Mouse (Mus musculus) MEL (cell line): ENCODE data around the gene Cytl1.
A peak's percentile ranks its signal among the peaks of the same experiment; 100 is the strongest.

ENCODE experiments used
- CTCF ChIP-seq, 3 experiments: IDR thresholded peaks in 2 of 3; conservative IDR thresholded peaks in 1 of 3; 2 replicates each; pipeline ENCODE4 v1.5.1; 2011 to 2012; ENCODE audit warnings: low read length in 3 of 3, low read depth in 2 of 3, mild to moderate bottlenecking in 2 of 3, improper control_type of control experiment in 1 of 3, inconsistent platforms in 1 of 3, mixed read lengths in 1 of 3, moderate library complexity in 1 of 3; ENCODE audit not compliant: control insufficient read depth in 1 of 3, insufficient read depth in 1 of 3, poor library complexity in 1 of 3, severe bottlenecking in 1 of 3
- EP300 ChIP-seq, 2 experiments: IDR thresholded peaks; 2 replicates each; pipeline ENCODE4 v1.6.1; 2011; ENCODE audit warnings: improper control_type of control experiment in 2 of 2, low read length in 2 of 2, low read depth in 1 of 2, mild to moderate bottlenecking in 1 of 2
- JUND ChIP-seq: IDR thresholded peaks from 2 replicates; pipeline ENCODE4 v1.6.1; 2011; ENCODE audit warnings: low read depth, mild to moderate bottlenecking, improper control_type of control experiment, low read length
- KAT2A ChIP-seq: conservative IDR thresholded peaks from 2 replicates; pipeline ENCODE4 v1.6.1; 2012; ENCODE audit warnings: low read depth, low read length, improper control_type of control experiment, inconsistent platforms
- MAFK ChIP-seq: IDR thresholded peaks from 2 replicates; pipeline ENCODE4 v1.6.1; 2011; ENCODE audit warnings: low read depth, mild to moderate bottlenecking, low read length, improper control_type of control experiment, borderline replicate concordance
- MEF2A ChIP-seq: IDR thresholded peaks from 2 replicates; pipeline ENCODE4 v1.6.1; 2014; ENCODE audit warnings: low read depth, mild to moderate bottlenecking, inconsistent platforms, low read length, improper control_type of control experiment; ENCODE audit not compliant: poor library complexity, insufficient replicate concordance, severe bottlenecking; ENCODE audit errors: extremely low read depth
- TBP ChIP-seq: IDR thresholded peaks from 2 replicates; pipeline ENCODE4 v1.8.0; 2011; ENCODE audit warnings: low read depth, low read length, improper control_type of control experiment
- ZMIZ1 ChIP-seq: IDR thresholded peaks from 2 replicates; pipeline ENCODE4 v1.6.1; 2012; ENCODE audit warnings: low read depth, mild to moderate bottlenecking, inconsistent platforms, low read length, improper control_type of control experiment, moderate library complexity

DNA sequence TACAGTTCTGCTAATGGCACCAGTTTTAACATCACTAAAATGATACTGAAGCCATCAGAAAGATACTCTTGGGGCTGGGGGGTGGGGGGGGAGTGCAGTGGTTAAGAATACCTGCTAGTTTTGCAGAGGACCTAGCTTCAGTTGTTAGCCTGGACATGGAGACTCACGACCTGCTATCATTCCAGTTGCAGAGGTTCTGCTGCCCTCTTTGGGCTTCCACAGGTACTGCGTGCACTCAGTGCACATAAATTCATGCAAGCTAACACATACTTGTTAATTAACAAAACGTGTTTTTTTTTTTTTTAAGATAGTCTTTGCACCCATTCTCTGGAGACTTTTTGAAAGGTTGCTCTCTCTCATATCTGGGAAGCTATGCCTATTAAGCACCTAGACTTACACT lies 27.2 kb upstream of the Cytl1 start:
- no peak for TF ChIP-seq MEF2A
- no peak for TF ChIP-seq TBP
- no peak for TF ChIP-seq EP300 (IDR thresholded peaks at IDR 0.05; ENCODE audit: low read depth in 1 of 2, low read length in 2 of 2)
- TF ChIP-seq ZMIZ1: no peak
- no peak for TF ChIP-seq KAT2A
- TF ChIP-seq MAFK: no peak
- peak; percentile 36 to 44 (median 43) for TF ChIP-seq CTCF (IDR thresholded peaks at IDR 0.05 in 2 of 3, conservative IDR thresholded peaks at IDR 0.05 in 1 of 3; ENCODE audit: control insufficient read depth in 1 of 3, insufficient read depth in 1 of 3, low read depth in 2 of 3, low read length in 3 of 3, poor library complexity in 1 of 3, severe bottlenecking in 1 of 3)
- no peak for TF ChIP-seq JUND
